Mouse (Mus musculus): Measurements from ENCODE around the gene Drc3. TPM values are rescaled to one million over a fixed set of nuclear protein-coding genes. Genes with fewer than 3 reads are reported as not detected.

The Drc3 gene
- 1.7 and 1.8 TPM in 2 replicates for polyA plus RNA-seq (2015; fragmentation: Nextera tagmentation; extraction: Ambion mirVana)

DNA sequence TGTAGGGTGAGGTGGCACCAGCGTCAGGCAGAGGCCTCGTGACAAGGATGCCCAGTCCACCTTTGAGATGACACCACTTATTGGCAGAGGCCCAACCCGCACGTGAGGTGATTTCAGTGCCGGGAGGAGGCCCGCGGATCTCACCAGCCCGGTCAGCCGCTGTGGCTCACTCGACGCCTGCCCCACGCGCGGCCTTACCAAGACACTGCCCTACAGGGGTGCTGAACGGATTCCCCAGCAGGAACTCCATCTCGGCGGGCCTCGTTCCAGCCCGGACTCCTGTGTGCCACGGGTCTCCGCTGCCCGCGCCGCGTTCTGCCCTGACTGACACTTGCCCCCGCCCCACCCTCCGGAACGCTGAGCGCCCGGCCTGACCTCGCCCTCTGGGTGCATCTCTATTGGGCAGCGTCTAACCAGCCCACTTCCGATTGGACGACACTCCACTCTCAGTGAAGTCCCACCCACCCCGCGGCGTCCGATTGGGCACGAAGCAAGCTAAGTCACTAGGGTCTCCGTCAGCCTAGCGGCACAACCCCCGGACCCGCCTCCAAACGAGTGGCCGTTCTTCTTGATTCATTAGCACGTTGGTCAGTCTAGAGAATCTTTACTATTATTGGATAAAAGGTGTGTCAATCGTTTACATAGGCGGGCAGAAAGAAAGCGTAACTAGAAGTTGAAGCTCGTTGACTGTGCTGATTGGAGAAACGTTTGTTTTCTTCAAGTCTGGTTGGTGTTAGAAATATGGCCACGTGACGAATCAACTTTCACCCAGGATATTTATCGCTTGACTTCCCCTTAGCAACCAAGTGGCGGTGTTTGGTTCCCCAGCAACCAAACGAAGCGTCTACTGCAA, at the start of gene Drc3, which contains the start of gene Tom1l2:
Drc3 (plus strand) TSS at position 771 of the 853 bp plus-strand sequence.
Tom1l2 (minus strand) TSS at position 347 of the 853 bp plus-strand sequence.

GRCm38 (mm10) chr11:60416963-60417716, 64.0 kb downstream of the Drc3 start, which contains the start of gene Gid4:
Gene Gid4, plus strand, starts transcription at chr11:60417145.

GRCm38 (mm10) chr11:60417717-60418472, 64.8 kb downstream of the Drc3 start, which contains the start of gene Atpaf2:
Gene Atpaf2, minus strand, starts transcription at chr11:60418457.

Other genes with a start within 250 kb of the Drc3 start
- gene Rai1, start 248.3 kb upstream of the Drc3 start, polyA plus RNA-seq (2015; fragmentation: Nextera tagmentation; extraction: Ambion mirVana), result 16.8 and 17.8 TPM in 2 replicates
- gene Srebf1, start 130.7 kb upstream of the Drc3 start, polyA plus RNA-seq (2015; fragmentation: Nextera tagmentation; extraction: Ambion mirVana), result 38.7 and 59.4 TPM in 2 replicates
- 20.9 and 23.0 TPM in 2 replicates for gene Tom1l2, start 424 bp upstream of the Drc3 start, polyA plus RNA-seq (2015; fragmentation: Nextera tagmentation; extraction: Ambion mirVana)
- gene Gid4, start 63.8 kb downstream of the Drc3 start, polyA plus RNA-seq (2015; fragmentation: Nextera tagmentation; extraction: Ambion mirVana), result 13.4 and 19.4 TPM in 2 replicates
- 29.5 and 36.3 TPM in 2 replicates for gene Atpaf2, start 65.1 kb downstream of the Drc3 start, polyA plus RNA-seq (2015; fragmentation: Nextera tagmentation; extraction: Ambion mirVana)
- 54.9 and 71.7 TPM in 2 replicates for gene Drg2, start 101.3 kb downstream of the Drc3 start, polyA plus RNA-seq (2015; fragmentation: Nextera tagmentation; extraction: Ambion mirVana)
- 0.17 and 0.39 TPM in 2 replicates for gene Myo15, start 116.0 kb downstream of the Drc3 start, polyA plus RNA-seq (2015; fragmentation: Nextera tagmentation; extraction: Ambion mirVana)
- 25.8 and 38.5 TPM in 2 replicates for gene Alkbh5, start 183.1 kb downstream of the Drc3 start, polyA plus RNA-seq (2015; fragmentation: Nextera tagmentation; extraction: Ambion mirVana)